Mouse (Mus musculus): ENCODE results near the gene Cort. TPM values are rescaled to one million over a fixed set of nuclear protein-coding genes. Genes with fewer than 3 reads are reported as not detected.

The Cort gene
- polyA plus RNA-seq, 1 experiment: 0.91 TPM

- Histone ChIP-seq H3K4me3 (ENCODE audit: low read depth, low read length) (no peak overlapping the region), H3K9ac (ENCODE audit: low read depth, poor library complexity, severe bottlenecking) (no peak overlapping the region), H3K4me1 (ENCODE audit: control insufficient read depth, insufficient read depth, low read length) (no peaks in the 10 kb centered on the region), H3K9me3 (replicated peaks; ENCODE audit: control insufficient read depth, insufficient read depth, low read length, poor library complexity, severe bottlenecking) (no peaks in the 10 kb centered on the region), H3K27me3 (ENCODE audit: control insufficient read depth, insufficient read depth, low read length, poor library complexity, severe bottlenecking) (no peaks in the 10 kb centered on the region), H3K36me3 (ENCODE audit: control insufficient read depth, insufficient read depth, low read length, poor library complexity, severe bottlenecking) (no peaks in the 10 kb centered on the region), H3K27ac (ENCODE audit: insufficient read depth, low read length) (no peak overlapping the region)
- TF ChIP-seq CTCF (IDR thresholded peaks at IDR 0.05; ENCODE audit: low read depth, low read length) (peak; percentile 87), EP300 (IDR thresholded peaks at IDR 0.05; ENCODE audit: insufficient read depth, low read depth, low read length) (no peak), POLR2A (IDR thresholded peaks at IDR 0.05; ENCODE audit: insufficient read depth, low read length) (no peak)
Observed at GRCm38 (mm10) chr4:149144459-149144858, 17.9 kb upstream of the Cort start.

DNA sequence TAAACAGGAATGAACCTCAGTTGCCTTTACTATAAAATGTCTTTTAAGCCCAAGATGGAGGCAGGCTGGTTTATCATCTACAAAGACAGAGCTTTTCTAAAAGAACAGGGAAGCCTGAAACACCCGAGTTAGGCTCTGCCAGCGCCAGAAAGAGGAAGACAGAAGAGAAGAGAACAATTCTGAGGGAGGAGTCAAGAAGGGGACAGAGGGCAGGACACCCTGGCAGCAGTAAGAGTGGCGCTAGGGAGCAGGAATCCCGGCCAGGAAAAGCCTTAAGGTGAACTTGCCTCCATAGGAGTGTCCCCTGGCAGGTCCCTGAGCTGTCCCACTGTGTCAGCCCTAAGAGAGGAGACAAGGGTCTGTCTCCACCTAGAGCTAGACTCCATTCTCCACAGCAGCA lies 17.0 kb upstream of the Cort start:
- H3K4me3 ChIP-seq (ENCODE audit: low read depth, low read length): no peak overlapping the region
- H3K27ac ChIP-seq (ENCODE audit: insufficient read depth, low read length): no peak overlapping the region
- no peaks in the 10 kb centered on the region for H3K36me3 ChIP-seq (ENCODE audit: control insufficient read depth, insufficient read depth, low read length, poor library complexity, severe bottlenecking)
- H3K9ac ChIP-seq (ENCODE audit: low read depth, poor library complexity, severe bottlenecking): no peak overlapping the region
- H3K9me3 ChIP-seq (replicated peaks; ENCODE audit: control insufficient read depth, insufficient read depth, low read length, poor library complexity, severe bottlenecking): no peaks in the 10 kb centered on the region
- H3K4me1 ChIP-seq (ENCODE audit: control insufficient read depth, insufficient read depth, low read length): no peaks in the 10 kb centered on the region
- no peak for TF ChIP-seq EP300 (IDR thresholded peaks at IDR 0.05; ENCODE audit: insufficient read depth, low read depth, low read length)
- no peak for TF ChIP-seq CTCF (IDR thresholded peaks at IDR 0.05; ENCODE audit: low read depth, low read length)
- TF ChIP-seq POLR2A (IDR thresholded peaks at IDR 0.05; ENCODE audit: insufficient read depth, low read length): no peak
- H3K27me3 ChIP-seq (ENCODE audit: control insufficient read depth, insufficient read depth, low read length, poor library complexity, severe bottlenecking): no peaks in the 10 kb centered on the region

- no peak for TF ChIP-seq POLR2A (IDR thresholded peaks at IDR 0.05; ENCODE audit: insufficient read depth, low read length)
- TF ChIP-seq EP300 (IDR thresholded peaks at IDR 0.05; ENCODE audit: insufficient read depth, low read depth, low read length): no peak
- TF ChIP-seq CTCF (IDR thresholded peaks at IDR 0.05; ENCODE audit: low read depth, low read length): no peak
- Histone ChIP-seq H3K27me3 (ENCODE audit: control insufficient read depth, insufficient read depth, low read length, poor library complexity, severe bottlenecking) (no peaks in the 10 kb centered on the region), H3K27ac (ENCODE audit: insufficient read depth, low read length) (no peak overlapping the region), H3K36me3 (ENCODE audit: control insufficient read depth, insufficient read depth, low read length, poor library complexity, severe bottlenecking) (no peaks in the 10 kb centered on the region), H3K4me3 (ENCODE audit: low read depth, low read length) (no peak overlapping the region), H3K4me1 (ENCODE audit: control insufficient read depth, insufficient read depth, low read length) (no peaks in the 10 kb centered on the region), H3K9me3 (replicated peaks; ENCODE audit: control insufficient read depth, insufficient read depth, low read length, poor library complexity, severe bottlenecking) (no peaks in the 10 kb centered on the region), H3K9ac (ENCODE audit: low read depth, poor library complexity, severe bottlenecking) (no peak overlapping the region)
Observed at GRCm38 (mm10) chr4:149138515-149138914, 12.0 kb upstream of the Cort start.

GRCm38 (mm10) chr4:149136982-149137770 lies 10.6 kb upstream of the Cort start, which contains the start of gene Cenps:
TSS of gene Cenps (minus strand) at chr4:149137629.
- Histone ChIP-seq H3K4me1 (ENCODE audit: control insufficient read depth, insufficient read depth, low read length) (no peaks in the 10 kb centered on the region), H3K36me3 (ENCODE audit: control insufficient read depth, insufficient read depth, low read length, poor library complexity, severe bottlenecking) (no peaks in the 10 kb centered on the region), H3K9ac (ENCODE audit: low read depth, poor library complexity, severe bottlenecking) (peak within 1 kb of the TSS; percentile 66), H3K4me3 (ENCODE audit: low read depth, low read length) (peak within 1 kb of the TSS; percentile 84), H3K9me3 (replicated peaks; ENCODE audit: control insufficient read depth, insufficient read depth, low read length, poor library complexity, severe bottlenecking) (no peaks in the 10 kb centered on the region), H3K27me3 (ENCODE audit: control insufficient read depth, insufficient read depth, low read length, poor library complexity, severe bottlenecking) (no peaks in the 10 kb centered on the region), H3K27ac (ENCODE audit: insufficient read depth, low read length) (peak within 1 kb of the TSS; percentile 38; the same call in 1 of the 2 replicates)
- TF ChIP-seq POLR2A (IDR thresholded peaks at IDR 0.05; ENCODE audit: insufficient read depth, low read length): no peak
- peak; percentile 79 for TF ChIP-seq CTCF (IDR thresholded peaks at IDR 0.05; ENCODE audit: low read depth, low read length)
- no peak for TF ChIP-seq EP300 (IDR thresholded peaks at IDR 0.05; ENCODE audit: insufficient read depth, low read depth, low read length)

GRCm38 (mm10) chr4:149136116-149136850 lies 9.7 kb upstream of the Cort start:
- TF ChIP-seq CTCF (IDR thresholded peaks at IDR 0.05; ENCODE audit: low read depth, low read length) (no peak), EP300 (IDR thresholded peaks at IDR 0.05; ENCODE audit: insufficient read depth, low read depth, low read length) (no peak), POLR2A (IDR thresholded peaks at IDR 0.05; ENCODE audit: insufficient read depth, low read length) (no peak)
- H3K9me3 ChIP-seq (replicated peaks; ENCODE audit: control insufficient read depth, insufficient read depth, low read length, poor library complexity, severe bottlenecking): no peaks in the 10 kb centered on the region
- H3K4me1 ChIP-seq (ENCODE audit: control insufficient read depth, insufficient read depth, low read length): no peaks in the 10 kb centered on the region
- peaks cover 5% of the 10 kb centered on the region; the same call in 1 of the 2 replicates for H3K36me3 ChIP-seq (ENCODE audit: control insufficient read depth, insufficient read depth, low read length, poor library complexity, severe bottlenecking)
- H3K9ac ChIP-seq (ENCODE audit: low read depth, poor library complexity, severe bottlenecking): peak overlapping the region; percentile 66
- peak overlapping the region; percentile 84 for H3K4me3 ChIP-seq (ENCODE audit: low read depth, low read length)
- H3K27me3 ChIP-seq (ENCODE audit: control insufficient read depth, insufficient read depth, low read length, poor library complexity, severe bottlenecking): no peaks in the 10 kb centered on the region
- 0 out of 2 replicates have a peak overlapping the region, but pooled peaks have one; percentile 7 for H3K27ac ChIP-seq (ENCODE audit: insufficient read depth, low read length)

Measured in ES-Bruce4 (cell line).